Mouse (Mus musculus): ENCODE data around the gene Zwilch. TPM values are rescaled to one million over a fixed set of nuclear protein-coding genes. Genes with fewer than 3 reads are reported as not detected.

The Zwilch gene
- polyA plus RNA-seq, 1 experiment: 0.91 TPM

DNA sequence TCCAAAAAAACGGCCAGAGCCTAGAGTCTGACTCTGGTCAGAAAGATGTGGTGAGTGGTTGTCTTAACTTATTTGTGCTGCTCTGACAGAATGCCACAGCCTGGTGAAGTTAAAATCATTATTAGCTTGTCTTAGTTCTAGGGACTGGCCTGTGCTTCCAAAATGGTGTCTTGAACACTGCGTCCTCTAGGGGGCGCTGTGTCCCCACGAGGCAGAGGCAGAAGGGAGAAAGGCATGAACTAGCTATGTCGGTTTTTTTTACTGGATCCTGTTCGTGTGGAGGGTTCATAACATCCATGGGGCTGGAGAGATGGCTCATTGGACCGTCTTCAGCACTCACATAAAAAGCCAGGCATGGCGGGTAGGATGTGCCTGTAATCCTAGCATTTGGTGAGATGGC is 53.0 kb downstream of the Zwilch start:
- WGBS: 31% methylated on average over 8 of the region's 8 CpGs
- Histone ChIP-seq H3K4me3 (replicated peaks; ENCODE audit: extremely low read depth, low read depth, low read length) (no peak overlapping the region), H3K4me1 (ENCODE audit: control insufficient read depth, insufficient read depth, low read length) (no peaks in the 10 kb centered on the region; the same call in 1 of the 2 replicates)
- peak; percentile 37 for DNase-seq
- TF ChIP-seq CTCF (IDR thresholded peaks at IDR 0.05; ENCODE audit: insufficient read depth, low read length) (peak; percentile 79), POLR2A (IDR thresholded peaks at IDR 0.05; ENCODE audit: borderline replicate concordance, extremely low read depth, low read depth, low read length) (no peak)

DNA sequence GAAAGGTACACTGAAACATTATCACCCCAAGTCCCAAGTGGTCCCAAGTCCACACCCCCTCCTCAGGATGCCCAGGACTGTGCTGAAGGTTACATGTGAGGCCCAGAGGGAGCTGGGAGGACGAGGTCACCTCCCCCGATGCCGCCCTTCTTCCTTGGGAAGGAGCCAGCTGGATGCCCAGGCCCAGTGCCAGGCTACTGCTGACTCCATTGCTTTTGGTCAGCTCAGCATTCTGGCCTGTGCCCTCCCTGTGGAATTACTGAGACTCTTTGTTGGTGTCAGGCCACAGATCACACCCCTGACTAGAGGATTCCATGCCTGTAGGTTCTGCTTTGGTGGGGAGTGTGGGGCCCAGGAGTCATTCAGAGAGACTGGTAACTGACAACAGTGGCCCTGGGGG is 56.0 kb downstream of the Zwilch start, which contains the start of gene Lctl:
Gene Lctl, plus strand, starts transcription at position 272 of the 400 bp plus-strand sequence.
- WGBS: 64% methylated on average over 3 of the region's 3 CpGs
- no peak within 1 kb of the TSS for H3K4me3 ChIP-seq (replicated peaks; ENCODE audit: extremely low read depth, low read depth, low read length)
- TF ChIP-seq CTCF (IDR thresholded peaks at IDR 0.05; ENCODE audit: insufficient read depth, low read length): no peak
- no peak for TF ChIP-seq POLR2A (IDR thresholded peaks at IDR 0.05; ENCODE audit: borderline replicate concordance, extremely low read depth, low read depth, low read length)
- no peaks in the 10 kb centered on the region for H3K4me1 ChIP-seq (ENCODE audit: control insufficient read depth, insufficient read depth, low read length)
- no peak for DNase-seq

DNA sequence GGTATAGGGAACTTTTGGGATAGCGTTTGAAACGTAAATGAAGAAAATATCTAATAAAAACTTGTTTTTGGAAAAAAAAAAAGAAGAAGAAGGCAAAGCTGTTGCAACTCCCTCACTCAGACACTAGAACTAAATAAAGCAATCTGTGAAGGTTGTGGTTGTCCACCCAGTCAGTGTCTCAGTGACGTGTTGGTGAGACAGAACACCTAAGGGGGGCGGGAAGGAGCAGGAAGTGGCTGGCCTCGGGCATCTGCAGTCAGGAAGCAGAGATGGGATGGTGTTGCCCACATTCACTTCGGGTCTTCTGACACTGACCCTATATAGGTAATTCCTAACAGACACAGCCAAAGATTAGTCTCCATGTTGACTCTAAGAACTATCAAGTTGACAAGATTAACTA is 57.1 kb downstream of the Zwilch start:
- 78% methylated on average over 6 of the region's 6 CpGs for WGBS
- DNase-seq: no peak
- Histone ChIP-seq H3K4me1 (ENCODE audit: control insufficient read depth, insufficient read depth, low read length) (no peaks in the 10 kb centered on the region), H3K4me3 (replicated peaks; ENCODE audit: extremely low read depth, low read depth, low read length) (no peak overlapping the region)
- TF ChIP-seq POLR2A (IDR thresholded peaks at IDR 0.05; ENCODE audit: borderline replicate concordance, extremely low read depth, low read depth, low read length) (no peak), CTCF (IDR thresholded peaks at IDR 0.05; ENCODE audit: insufficient read depth, low read length) (no peak)

DNA sequence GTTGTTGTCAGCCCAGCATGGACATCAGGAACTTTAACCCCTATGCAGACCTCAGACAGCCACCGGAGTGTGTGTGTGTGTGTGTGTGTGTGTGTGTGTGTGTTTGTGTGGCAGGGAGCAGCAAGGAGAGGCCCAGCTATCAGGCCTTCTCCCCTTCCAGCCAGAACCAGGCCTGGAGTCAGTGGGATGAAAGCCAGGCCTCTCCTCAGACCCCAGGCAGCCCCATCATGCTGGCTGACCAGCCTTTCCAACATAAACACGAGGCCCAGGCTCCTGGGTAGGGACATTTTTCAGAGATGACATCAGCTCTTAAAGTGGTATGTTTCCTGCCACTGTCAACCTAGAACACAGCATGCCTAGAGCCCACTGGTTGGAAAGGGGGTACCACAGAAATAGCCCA is 58.3 kb downstream of the Zwilch start:
- TF ChIP-seq CTCF (IDR thresholded peaks at IDR 0.05; ENCODE audit: insufficient read depth, low read length) (no peak), POLR2A (IDR thresholded peaks at IDR 0.05; ENCODE audit: borderline replicate concordance, extremely low read depth, low read depth, low read length) (no peak)
- DNase-seq: no peak

DNA sequence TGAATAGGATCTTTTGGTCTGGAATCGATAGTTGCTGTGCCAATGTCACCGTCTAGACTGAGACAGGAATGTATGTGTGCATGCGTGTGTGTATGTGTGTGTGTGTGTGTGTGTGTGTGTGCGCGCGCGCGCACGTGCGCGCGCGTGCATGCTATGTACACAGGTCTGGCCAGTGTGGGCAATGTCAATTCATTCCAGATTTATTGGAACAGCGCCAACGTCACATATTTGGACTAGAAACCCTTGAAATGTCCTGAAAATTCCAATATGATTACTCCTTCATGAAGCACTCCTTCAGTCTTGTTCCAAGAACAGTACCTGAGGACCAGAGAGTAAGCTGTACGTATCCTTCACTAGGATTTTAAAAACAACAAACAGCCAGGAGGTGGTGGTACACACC is 62.4 kb downstream of the Zwilch start:
- Histone ChIP-seq H3K4me3 (replicated peaks; ENCODE audit: extremely low read depth, low read depth, low read length) (no peak overlapping the region), H3K4me1 (ENCODE audit: control insufficient read depth, insufficient read depth, low read length) (no peaks in the 10 kb centered on the region)
- 86% methylated on average over 16 of the region's 16 CpGs for WGBS
- no peak for TF ChIP-seq POLR2A (IDR thresholded peaks at IDR 0.05; ENCODE audit: borderline replicate concordance, extremely low read depth, low read depth, low read length)
- no peak for TF ChIP-seq CTCF (IDR thresholded peaks at IDR 0.05; ENCODE audit: insufficient read depth, low read length)
- DNase-seq: no peak

More for the DNA sequence above, 58.3 kb downstream of the Zwilch start:
- Histone ChIP-seq H3K4me3 (replicated peaks; ENCODE audit: extremely low read depth, low read depth, low read length) (no peak overlapping the region), H3K4me1 (ENCODE audit: control insufficient read depth, insufficient read depth, low read length) (no peaks in the 10 kb centered on the region)
- WGBS: 28% methylated on average over 2 of the region's 2 CpGs

DNA sequence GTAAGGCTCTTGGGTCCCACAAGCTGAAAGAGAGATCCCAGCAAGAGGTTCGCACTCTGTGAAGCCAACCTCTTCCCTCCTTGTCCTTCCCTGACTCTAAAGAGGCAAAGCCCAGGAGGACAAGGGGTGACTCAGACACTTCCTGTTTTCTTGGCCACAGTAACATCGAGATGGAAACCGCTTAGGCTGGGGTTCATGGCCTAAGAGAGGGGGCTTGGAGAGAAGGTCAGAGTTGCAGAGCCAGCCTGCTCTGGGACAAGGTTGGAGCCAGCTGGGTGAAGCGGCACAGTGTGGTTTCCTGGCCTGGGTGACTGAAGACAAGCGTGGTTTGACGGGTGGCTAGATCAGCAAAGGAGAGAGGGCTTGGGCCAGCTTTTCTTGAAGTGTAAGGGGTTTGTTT is 67.6 kb downstream of the Zwilch start:
- TF ChIP-seq CTCF (IDR thresholded peaks at IDR 0.05; ENCODE audit: insufficient read depth, low read length) (no peak), POLR2A (IDR thresholded peaks at IDR 0.05; ENCODE audit: borderline replicate concordance, extremely low read depth, low read depth, low read length) (no peak)
- Histone ChIP-seq H3K4me1 (ENCODE audit: control insufficient read depth, insufficient read depth, low read length) (no peaks in the 10 kb centered on the region), H3K4me3 (replicated peaks; ENCODE audit: extremely low read depth, low read depth, low read length) (no peak overlapping the region)
- DNase-seq: no peak
- 57% methylated on average over 6 of the region's 6 CpGs for WGBS

DNA sequence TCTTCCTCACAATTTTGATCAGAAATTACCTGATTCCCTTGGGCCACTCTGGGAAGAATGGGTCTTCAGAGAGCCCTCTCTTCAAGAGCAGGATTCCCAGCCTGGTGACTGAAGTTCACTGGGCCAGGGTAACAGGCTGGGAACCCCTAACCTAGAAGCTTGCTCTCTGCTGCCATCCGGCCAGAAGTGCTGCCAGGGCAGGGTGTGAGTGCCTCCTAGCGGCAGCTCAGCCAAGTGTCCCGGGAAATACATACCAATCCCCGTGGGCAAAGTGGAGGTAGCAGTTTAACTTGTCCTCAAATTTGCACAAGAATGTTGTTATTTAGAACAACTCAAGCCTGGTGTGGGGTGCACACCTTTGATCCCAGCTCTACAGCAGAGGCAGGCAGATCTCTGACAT is 72.5 kb downstream of the Zwilch start:
- peak; percentile 70 for DNase-seq
- Histone ChIP-seq H3K4me1 (ENCODE audit: control insufficient read depth, insufficient read depth, low read length) (no peaks in the 10 kb centered on the region), H3K4me3 (replicated peaks; ENCODE audit: extremely low read depth, low read depth, low read length) (no peak overlapping the region)
- under 1% methylated on average over 4 of the region's 4 CpGs for WGBS
- TF ChIP-seq CTCF (IDR thresholded peaks at IDR 0.05; ENCODE audit: insufficient read depth, low read length) (peak; percentile 99), POLR2A (IDR thresholded peaks at IDR 0.05; ENCODE audit: borderline replicate concordance, extremely low read depth, low read depth, low read length) (no peak)

DNA sequence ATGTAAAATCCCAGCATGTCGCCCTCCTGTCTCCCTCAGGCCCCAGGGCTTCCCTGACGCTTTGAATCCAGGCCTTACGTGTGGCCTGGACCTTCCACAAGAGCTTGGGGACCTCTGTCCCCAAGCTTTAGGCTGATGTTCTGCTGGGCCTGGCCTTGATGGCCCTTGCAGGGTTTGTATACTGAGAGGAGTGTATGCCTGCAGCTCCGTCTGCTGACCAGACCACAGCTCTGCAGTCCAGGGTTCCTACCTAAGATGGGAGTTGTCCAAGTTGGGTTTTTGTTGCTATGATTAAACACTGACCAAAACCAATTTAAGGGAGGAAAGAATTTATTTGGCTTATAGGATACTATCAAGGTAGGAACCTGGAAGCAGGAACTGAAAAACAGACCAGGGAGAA is 74.6 kb downstream of the Zwilch start:
- peak; percentile 89 for TF ChIP-seq CTCF (IDR thresholded peaks at IDR 0.05; ENCODE audit: insufficient read depth, low read length)
- TF ChIP-seq POLR2A (IDR thresholded peaks at IDR 0.05; ENCODE audit: borderline replicate concordance, extremely low read depth, low read depth, low read length): no peak
- no peak overlapping the region for H3K4me3 ChIP-seq (replicated peaks; ENCODE audit: extremely low read depth, low read depth, low read length)
- no peak for DNase-seq
- 66% methylated on average over 4 of the region's 4 CpGs for WGBS
- H3K4me1 ChIP-seq (ENCODE audit: control insufficient read depth, insufficient read depth, low read length): peaks cover 3% of the 10 kb centered on the region; the same call in 1 of the 2 replicates

DNA sequence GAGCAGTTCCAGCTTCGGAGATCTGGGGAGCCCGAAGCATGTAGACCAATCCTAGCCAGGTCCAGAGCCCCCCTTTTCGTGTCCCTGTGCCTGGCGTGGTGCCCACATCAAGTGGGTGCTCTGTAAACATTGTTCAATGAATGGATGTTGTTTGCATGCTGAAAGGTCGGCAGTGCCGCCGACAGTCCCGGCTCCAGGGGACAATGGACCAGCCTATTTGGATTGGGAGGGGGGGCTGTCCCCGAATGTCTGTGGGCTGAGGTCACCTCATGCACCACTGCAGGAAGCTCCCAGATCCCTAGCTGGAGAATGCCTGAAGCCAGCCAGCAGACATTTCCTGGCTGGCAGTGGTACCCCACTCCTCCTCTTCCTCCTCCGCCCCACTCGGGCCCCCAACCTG is 78.8 kb downstream of the Zwilch start:
- TF ChIP-seq POLR2A (IDR thresholded peaks at IDR 0.05; ENCODE audit: borderline replicate concordance, extremely low read depth, low read depth, low read length): no peak
- TF ChIP-seq CTCF (IDR thresholded peaks at IDR 0.05; ENCODE audit: insufficient read depth, low read length): no peak
- Histone ChIP-seq H3K4me1 (ENCODE audit: control insufficient read depth, insufficient read depth, low read length) (peaks cover 14% of the 10 kb centered on the region), H3K4me3 (replicated peaks; ENCODE audit: extremely low read depth, low read depth, low read length) (no peak overlapping the region)
- DNase-seq: peak; percentile 63
- WGBS: 22% methylated on average over 11 of the region's 11 CpGs

DNA sequence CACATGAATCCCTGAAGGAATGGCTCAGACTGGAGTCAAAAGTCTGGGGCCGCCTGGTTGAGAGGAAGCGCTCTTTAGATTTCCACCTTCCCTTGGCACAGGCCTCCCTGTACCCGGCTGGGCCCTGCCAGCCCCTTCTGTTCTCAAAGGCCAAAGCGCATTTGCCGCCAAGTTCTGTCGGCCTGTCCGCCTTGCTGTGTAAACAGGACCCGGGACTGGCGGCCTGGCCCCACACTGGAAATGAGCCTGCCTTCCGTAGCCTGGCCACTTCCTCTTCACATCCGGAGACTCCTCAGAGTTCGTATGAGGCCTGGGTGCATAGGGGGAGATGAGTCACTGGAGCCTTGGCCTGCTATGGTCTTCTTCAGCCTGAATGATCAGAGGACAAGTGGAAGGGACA is 83.9 kb downstream of the Zwilch start:
- TF ChIP-seq POLR2A (IDR thresholded peaks at IDR 0.05; ENCODE audit: borderline replicate concordance, extremely low read depth, low read depth, low read length) (0 out of 2 replicates have a peak, but pooled peaks have one; percentile 26), CTCF (IDR thresholded peaks at IDR 0.05; ENCODE audit: insufficient read depth, low read length) (no peak)
- Histone ChIP-seq H3K4me1 (ENCODE audit: control insufficient read depth, insufficient read depth, low read length) (peaks cover 28% of the 10 kb centered on the region), H3K4me3 (replicated peaks; ENCODE audit: extremely low read depth, low read depth, low read length) (no peak overlapping the region)
- DNase-seq: peak; percentile 51
- WGBS: 27% methylated on average over 12 of the region's 12 CpGs

All from lung, adult 2 months (tissue).